Mouse (Mus musculus) olfactory bulb, adult 2 months (tissue): ENCODE data around the gene Dazap1.
A peak's percentile ranks its signal among the peaks of the same experiment; 100 is the strongest.

Source experiments
- CTCF ChIP-seq: fragments of 200-500 bp; IDR thresholded peaks from 2 replicates; pipeline ENCODE4 v1.5.1; 2012; ENCODE audit warnings: low read depth, mild to moderate bottlenecking, low read length, moderate library complexity; ENCODE audit not compliant: insufficient read depth
- POLR2A ChIP-seq: fragments of 200-500 bp; IDR thresholded peaks from 2 replicates; pipeline ENCODE4 v1.6.1; 2012; ENCODE audit warnings: mild to moderate bottlenecking, low read depth, low read length, moderate library complexity; ENCODE audit not compliant: insufficient read depth

- TF ChIP-seq POLR2A (peak; percentile 93), CTCF (no peak)
These were observed 37.4 kb downstream of the Dazap1 start for GRCm38 (mm10) chr10:80298571-80299281.
